Mouse (Mus musculus): ENCODE results near the gene Gemin7. TPM values are rescaled to one million over a fixed set of nuclear protein-coding genes. Genes with fewer than 3 reads are reported as not detected.
"Not testable (repeated sequence)": the region's sequence is repeated elsewhere in the genome, so short reads cannot be mapped to it uniquely, and the experiment has no call there.

Gene Gemin7
- total RNA-seq (2021) = 10 to 100 TPM; 52.3 to 56.4 TPM
- long read RNA-seq, experiment 1, transcript Gemin7-201 (2 exons, 763 nt) = major isoform, 39 of 44 reads
- long read RNA-seq, experiment 1, partial matches to known transcripts = 0 of 44 reads
- long read RNA-seq, experiment 1, other reads (novel, unspliced or antisense) = 5 of 44 reads
- long read RNA-seq, experiment 2, transcript Gemin7-201 (2 exons, 763 nt) = major isoform, 34 of 37 reads
- long read RNA-seq, experiment 2, partial matches to known transcripts = 1 of 37 reads
- long read RNA-seq, experiment 2, other reads (novel, unspliced or antisense) = 1 of 37 reads

- no peak for DNase-seq (ENCODE audit: low spot score in 2 of 2)
Observed at GRCm38 (mm10) chr7:19577141-19577852, at the start of gene Gemin7, which contains the start of gene Zfp296. Gemin7 (minus strand) TSS chr7:19577595. Zfp296 (plus strand) TSS chr7:19577287.

GRCm38 (mm10) chr7:19623433-19623832 is 46.0 kb upstream of the Gemin7 start:
- no peak for DNase-seq (ENCODE audit: low spot score in 2 of 2)

- DNase-seq (ENCODE audit: low spot score in 2 of 2) = no peak
Observed at GRCm38 (mm10) chr7:19622241-19622640, 44.8 kb upstream of the Gemin7 start.

- DNase-seq (ENCODE audit: low spot score in 2 of 2) = no peak
Observed at GRCm38 (mm10) chr7:19620811-19621210, 43.4 kb upstream of the Gemin7 start.

GRCm38 (mm10) chr7:19619004-19619801 is 41.8 kb upstream of the Gemin7 start:
- DNase-seq (ENCODE audit: low spot score in 2 of 2) = peak in 1 of 2 experiments; percentile 72

- no peak for DNase-seq (ENCODE audit: low spot score in 2 of 2)
Observed at GRCm38 (mm10) chr7:19615036-19615577, 37.7 kb upstream of the Gemin7 start.

- DNase-seq (ENCODE audit: low spot score in 2 of 2) = no peak
Observed at GRCm38 (mm10) chr7:19610969-19611368, 33.6 kb upstream of the Gemin7 start.

- no peak for DNase-seq (ENCODE audit: low spot score in 2 of 2)
Observed at GRCm38 (mm10) chr7:19609641-19610332, 32.4 kb upstream of the Gemin7 start.

- DNase-seq (ENCODE audit: low spot score in 2 of 2) = no peak
Observed at GRCm38 (mm10) chr7:19607291-19607690, 29.9 kb upstream of the Gemin7 start.

- DNase-seq (ENCODE audit: low spot score in 2 of 2) = not testable (repeated sequence)
Observed at GRCm38 (mm10) chr7:19604606-19605214, 27.3 kb upstream of the Gemin7 start.

GRCm38 (mm10) chr7:19603849-19604605 is 26.6 kb upstream of the Gemin7 start, which contains the start of gene Clasrp:
Clasrp (minus strand) TSS chr7:19604486.
- DNase-seq (ENCODE audit: low spot score in 2 of 2) = peak; percentile 90 to 96

- DNase-seq (ENCODE audit: low spot score in 2 of 2) = no peak
Observed at GRCm38 (mm10) chr7:19603055-19603454, 25.7 kb upstream of the Gemin7 start.

- DNase-seq (ENCODE audit: low spot score in 2 of 2) = no peak
Observed at GRCm38 (mm10) chr7:19600562-19600961, 23.2 kb upstream of the Gemin7 start.

GRCm38 (mm10) chr7:19593061-19593730 is 15.8 kb upstream of the Gemin7 start:
- no peak for DNase-seq (ENCODE audit: low spot score in 2 of 2)

- peak in 1 of 2 experiments; percentile 76 for DNase-seq (ENCODE audit: low spot score in 2 of 2)
Observed at GRCm38 (mm10) chr7:19589917-19590316, 12.5 kb upstream of the Gemin7 start.

- peak in 1 of 2 experiments; percentile 39 for DNase-seq (ENCODE audit: low spot score in 2 of 2)
Observed at GRCm38 (mm10) chr7:19589207-19589606, 11.8 kb upstream of the Gemin7 start.

- no peak for DNase-seq (ENCODE audit: low spot score in 2 of 2)
Observed at GRCm38 (mm10) chr7:19586269-19586668, 8.9 kb upstream of the Gemin7 start.

- no peak for DNase-seq (ENCODE audit: low spot score in 2 of 2)
Observed at GRCm38 (mm10) chr7:19580634-19581033, 3.2 kb upstream of the Gemin7 start.

- DNase-seq (ENCODE audit: low spot score in 2 of 2) = no peak
Observed at GRCm38 (mm10) chr7:19579751-19580150, 2.4 kb upstream of the Gemin7 start.

Data from gastrocnemius, postnatal 4 days (tissue).